Mouse (Mus musculus) spleen, adult 2 months (tissue): ENCODE data around the gene Pnrc2.

ENCODE experiments used
- CTCF ChIP-seq: fragments of 200-500 bp; IDR thresholded peaks from 2 replicates; pipeline ENCODE4 v1.5.1; 2011; ENCODE audit warnings: mild to moderate bottlenecking, inconsistent platforms; ENCODE audit not compliant: insufficient read depth, insufficient read length, insufficient replicate concordance; ENCODE audit errors: extremely low read depth
- POLR2A ChIP-seq: fragments of 200-500 bp; IDR thresholded peaks from 2 replicates; pipeline ENCODE4 v1.6.1; 2011; ENCODE audit warnings: low read depth, low read length, inconsistent platforms

DNA sequence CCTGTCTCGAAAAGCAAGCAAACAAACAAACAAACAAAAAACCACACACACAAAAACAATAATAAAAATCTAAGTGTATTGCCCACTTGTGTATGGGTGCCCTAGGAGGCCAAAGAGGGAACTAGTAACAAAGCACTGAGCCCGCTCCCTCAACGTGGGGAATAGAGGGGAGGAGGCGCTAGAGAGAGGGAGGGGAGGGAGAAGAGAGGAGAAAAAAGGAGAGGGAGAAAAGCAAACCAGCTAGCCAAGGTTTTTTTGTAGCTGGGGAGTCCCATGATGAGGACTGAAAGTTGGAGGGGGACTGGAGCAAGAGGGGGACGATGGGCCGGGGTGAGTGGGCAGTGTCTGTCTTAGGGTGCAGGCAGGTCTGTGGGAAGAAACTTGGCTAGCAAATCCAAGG lies 18.6 kb downstream of the Pnrc2 start:
- TF ChIP-seq CTCF (no peak), POLR2A (no peak)
